Mouse (Mus musculus) cerebellum, adult 11-12 months (tissue): ENCODE results near the gene Atmin.

Source experiments
- DNase-seq: peaks from one replicate; pipeline ENCODE4 v3.0.0; 2022

Atmin gene

GRCm38 (mm10) chr8:116943161-116943554 is at the start of gene Atmin:
TSS of gene Atmin (plus strand) at chr8:116943393.
- DNase-seq = peak; percentile 90

DNA sequence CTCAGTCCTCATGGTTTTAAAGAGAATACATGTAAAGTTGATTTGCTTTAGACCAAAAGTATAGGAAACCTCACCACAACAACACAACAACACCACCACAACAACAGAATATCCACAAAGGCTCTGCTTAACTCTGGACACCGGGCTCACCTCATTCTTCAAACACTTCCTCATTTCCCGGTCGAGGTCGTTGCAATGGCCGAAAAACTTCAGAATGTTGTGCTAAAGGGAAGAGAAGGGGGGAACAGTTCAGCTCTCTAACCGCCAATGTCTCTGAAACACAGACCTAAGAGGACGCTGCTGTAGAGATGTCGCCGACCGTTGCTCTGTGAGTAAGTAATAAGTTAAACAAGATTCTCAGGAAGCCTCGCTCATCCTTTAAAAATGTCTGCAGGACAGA is 49.3 kb upstream of the Atmin start:
- DNase-seq = no peak

GRCm38 (mm10) chr8:116895521-116895920 is 47.7 kb upstream of the Atmin start:
- DNase-seq = no peak

- DNase-seq = no peak
Observed at GRCm38 (mm10) chr8:116904736-116905135, 38.5 kb upstream of the Atmin start.

GRCm38 (mm10) chr8:116905252-116905651 is 37.9 kb upstream of the Atmin start:
- DNase-seq = no peak

DNA sequence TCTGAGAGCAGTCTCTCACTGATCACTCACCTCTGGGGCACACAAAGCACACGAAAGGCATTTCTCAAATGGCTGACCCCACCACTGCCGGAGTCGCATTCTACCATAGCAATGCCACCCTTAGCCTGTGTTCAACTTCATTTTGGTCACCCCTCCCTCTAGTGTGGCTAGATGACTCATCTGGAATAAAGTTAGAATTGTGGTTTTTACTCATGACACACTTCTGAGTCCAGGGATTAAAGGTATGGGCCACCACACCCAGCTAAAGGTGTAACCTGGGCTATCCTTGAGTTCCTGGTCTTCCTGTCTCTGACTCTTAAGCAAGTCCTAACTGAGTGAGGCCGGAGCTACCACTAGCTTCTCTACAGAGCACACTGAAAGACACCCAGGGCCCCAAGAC is 37.4 kb upstream of the Atmin start:
- DNase-seq = no peak

DNA sequence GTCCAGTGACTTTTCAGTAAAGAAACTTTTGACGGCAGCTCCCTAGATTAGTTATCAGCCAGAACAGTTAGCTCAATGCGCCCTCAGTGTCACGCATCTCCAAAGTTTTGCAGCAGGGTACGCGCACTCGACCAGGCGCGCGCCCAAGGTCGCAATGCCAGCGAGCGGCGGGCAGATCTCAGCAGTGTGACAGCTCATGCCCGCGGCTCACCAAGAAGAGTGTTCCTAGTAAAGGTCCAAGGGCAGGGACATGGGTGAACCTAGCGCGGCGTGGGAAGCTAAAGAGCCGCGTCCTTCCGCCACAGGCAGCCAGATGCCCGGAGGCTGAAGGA is 22.2 kb upstream of the Atmin start:
- no peak for DNase-seq

DNA sequence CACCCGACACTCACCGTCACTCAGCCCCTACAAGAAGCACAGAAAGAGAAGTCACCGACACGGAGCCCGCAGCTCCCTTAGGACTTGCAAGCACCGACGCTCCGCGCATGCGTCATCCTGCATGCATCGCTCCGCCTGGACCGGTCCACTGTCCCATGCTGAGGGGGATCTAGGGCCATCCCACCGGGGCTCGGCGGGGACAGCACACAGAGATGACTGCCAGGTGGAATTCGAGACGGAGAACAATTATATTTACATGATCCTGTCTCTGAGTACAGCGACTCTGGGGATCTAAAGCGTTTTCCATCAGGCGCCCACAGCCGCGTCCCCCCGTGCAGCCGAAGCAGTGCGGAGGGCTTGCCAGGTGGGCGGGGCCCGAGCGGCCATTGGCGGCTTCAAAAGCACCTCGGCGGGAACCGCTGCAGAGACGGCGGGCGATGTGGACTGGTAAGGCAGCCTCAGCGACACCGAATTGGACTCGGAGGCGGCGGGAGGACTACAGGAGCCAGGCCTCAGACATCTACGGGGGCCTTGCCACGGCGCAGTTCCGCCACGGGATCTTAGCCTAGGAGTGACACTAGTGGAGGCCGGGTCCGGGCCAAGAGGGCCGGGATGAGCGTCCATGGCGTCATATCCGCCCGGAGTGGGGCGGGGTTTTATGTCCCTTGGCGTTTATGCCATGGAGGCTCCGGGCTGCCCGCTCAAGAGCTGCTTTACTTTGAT is 21.7 kb upstream of the Atmin start, which contains the start of the genes Cmc2 and Cenpn:
Gene Cmc2, minus strand, starts transcription at position 119 of the 723 bp plus-strand sequence.
Gene Cenpn, plus strand, starts transcription at position 394 of the 723 bp plus-strand sequence.
- DNase-seq = peak; percentile 94

DNA sequence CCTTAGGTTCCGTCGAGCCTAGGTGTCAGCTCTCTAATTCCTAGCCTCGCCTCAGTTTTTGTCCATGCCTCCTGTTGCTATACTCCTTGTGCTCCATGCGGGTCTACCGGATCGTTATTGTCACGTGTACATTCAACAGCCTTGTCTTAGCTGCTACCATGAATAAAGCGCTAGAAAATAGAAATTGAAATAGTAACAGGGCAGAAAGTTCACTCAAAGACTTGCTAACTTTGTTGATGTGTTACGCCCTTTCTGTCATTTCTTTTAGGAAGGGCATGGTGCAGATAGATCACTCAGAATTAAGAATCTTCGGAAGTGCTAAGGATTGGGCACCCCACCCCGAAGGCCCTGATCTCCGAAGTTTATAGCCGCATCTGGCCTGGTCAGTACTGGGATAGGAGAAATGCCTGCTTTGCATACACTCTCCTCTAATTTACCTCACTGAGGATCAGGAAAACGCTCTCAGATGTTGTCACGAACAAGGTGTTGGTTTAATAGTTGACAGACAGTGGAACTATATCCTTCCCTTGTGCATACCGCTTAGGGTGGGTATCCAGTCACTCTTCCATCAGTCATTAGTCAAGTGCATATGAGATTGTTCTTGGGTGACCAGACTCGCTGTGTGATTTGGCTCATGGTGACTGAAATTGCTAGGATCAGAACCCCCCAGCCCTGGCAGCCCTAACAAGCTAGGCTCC is 21.0 kb upstream of the Atmin start:
- no peak for DNase-seq

DNA sequence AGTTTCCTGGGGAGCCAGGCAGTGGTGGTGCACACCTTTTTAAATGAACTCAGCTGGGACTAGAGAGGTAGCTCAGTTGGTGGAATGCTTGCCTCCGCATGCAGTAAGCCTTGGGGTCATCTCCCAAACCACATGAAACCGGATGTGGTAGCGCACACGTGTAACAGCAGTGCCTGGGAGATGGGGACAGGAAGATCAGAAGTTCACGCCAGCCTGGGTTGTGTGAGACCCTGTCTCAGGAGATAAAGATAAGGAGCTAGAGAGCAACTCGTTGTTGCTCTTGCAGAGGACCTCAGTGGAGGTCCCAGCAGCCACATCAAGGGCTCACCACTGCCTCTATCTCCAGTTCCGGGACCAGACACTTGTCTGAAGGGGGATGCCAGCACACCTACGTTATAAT is 19.7 kb upstream of the Atmin start:
- DNase-seq = no peak

DNA sequence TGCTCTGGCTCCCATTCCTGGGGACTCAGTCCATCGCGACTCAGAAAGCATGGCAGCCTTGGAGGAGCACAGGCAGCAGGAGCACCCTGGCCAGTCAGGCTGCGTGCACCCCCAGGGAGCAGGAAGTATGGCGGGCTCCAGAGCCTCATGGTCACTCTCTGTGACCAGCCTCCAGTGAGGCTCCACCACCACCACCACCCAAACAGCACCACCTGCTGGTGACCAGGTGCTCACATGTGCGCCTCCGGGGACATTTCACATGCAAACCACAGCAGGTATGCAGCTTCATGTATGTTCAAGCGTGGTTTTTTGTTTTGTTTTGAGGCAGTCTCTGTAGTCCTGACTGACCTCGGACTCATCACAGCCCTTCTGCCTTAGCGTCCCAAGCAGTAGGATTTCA is 15.3 kb upstream of the Atmin start:
- no peak for DNase-seq

GRCm38 (mm10) chr8:116928588-116928987 is 14.6 kb upstream of the Atmin start:
- DNase-seq = no peak

- DNase-seq = no peak
Observed at GRCm38 (mm10) chr8:116934976-116935375, 8.2 kb upstream of the Atmin start.

GRCm38 (mm10) chr8:116935506-116935905 is 7.7 kb upstream of the Atmin start:
- DNase-seq = no peak

GRCm38 (mm10) chr8:116942284-116943058 is 722 bp upstream of the Atmin start:
- DNase-seq = no peak

- DNase-seq = peak; percentile 56
Observed at GRCm38 (mm10) chr8:116943555-116944384, 577 bp downstream of the Atmin start.

DNA sequence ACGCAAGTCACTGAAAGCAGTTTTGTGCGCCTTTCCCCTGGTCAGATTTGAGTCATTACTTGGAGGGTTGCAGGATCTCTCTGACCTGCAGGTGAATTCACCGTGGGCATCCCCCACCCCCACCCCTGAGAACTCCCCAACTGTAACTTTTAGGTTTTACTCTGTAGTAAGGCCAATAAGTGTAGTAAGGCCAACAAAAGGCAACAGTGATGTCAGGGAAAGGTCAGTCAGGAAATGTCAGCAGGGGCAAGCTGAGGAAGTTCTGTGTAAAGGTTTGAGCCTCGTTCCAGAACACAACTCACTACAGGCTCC is 1.1 kb downstream of the Atmin start:
- DNase-seq = no peak

- DNase-seq = no peak
Observed at GRCm38 (mm10) chr8:116945169-116945910, 2.1 kb downstream of the Atmin start.

DNA sequence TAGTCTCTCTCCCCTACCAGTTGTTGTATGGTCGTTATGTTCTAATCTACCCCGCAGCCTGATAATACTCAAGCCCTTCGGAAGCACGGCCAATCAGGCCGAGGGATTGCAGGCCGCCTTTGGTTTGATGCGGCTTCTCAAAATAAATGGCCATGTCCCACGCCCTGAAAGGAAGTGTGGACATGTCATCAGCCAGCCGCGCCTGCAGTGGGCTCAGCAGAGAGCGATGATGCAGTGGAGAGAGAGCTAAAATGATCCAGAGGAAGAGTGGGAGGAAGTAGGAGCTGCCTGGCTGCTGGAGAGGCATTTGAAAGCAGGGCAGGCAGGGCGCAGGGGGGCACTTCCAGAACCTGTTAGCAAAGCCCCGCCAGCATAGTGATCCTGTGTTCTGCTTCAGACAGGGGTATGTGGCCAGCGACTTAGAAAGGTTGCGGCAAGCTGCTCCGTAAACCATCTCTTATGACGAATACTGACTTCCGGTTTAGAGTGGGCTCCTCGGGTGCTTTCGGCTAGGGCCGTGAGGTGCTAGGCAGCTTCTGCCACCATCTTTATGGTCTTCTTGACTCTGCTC is 3.2 kb downstream of the Atmin start:
- DNase-seq = no peak

GRCm38 (mm10) chr8:116946851-116947250 is 3.7 kb downstream of the Atmin start:
- DNase-seq = no peak

DNA sequence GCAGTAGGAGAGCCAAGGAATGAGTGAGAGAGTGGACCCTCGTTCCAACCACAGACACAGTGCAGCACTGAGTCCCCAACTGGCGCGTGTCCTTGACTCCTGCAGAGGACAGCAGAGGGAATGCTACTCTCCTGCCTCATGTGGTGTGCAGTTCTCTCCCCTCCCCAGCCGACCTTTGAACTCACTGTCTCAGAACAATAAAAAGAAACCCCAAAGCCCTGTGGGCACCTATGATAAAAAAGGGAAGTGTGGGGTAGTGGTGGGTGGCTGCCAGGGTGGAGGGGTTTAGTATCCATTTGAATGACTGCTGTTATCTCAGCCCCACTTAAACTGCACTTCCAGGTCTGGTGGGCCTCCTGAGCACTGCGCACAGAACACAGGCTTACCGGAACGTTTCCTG is 4.4 kb downstream of the Atmin start:
- DNase-seq = no peak

GRCm38 (mm10) chr8:116951369-116951768 is 8.2 kb downstream of the Atmin start:
- DNase-seq = no peak
